Mouse (Mus musculus) cerebellum, adult 2 months (tissue): Measurements from ENCODE around the gene Krt84. TPM values are rescaled to one million over a fixed set of nuclear protein-coding genes. Genes with fewer than 3 reads are reported as not detected.

Source experiments
- DNase-seq, 2 experiments: peaks; one replicate each; pipeline ENCODE4 v3.0.0; 2021
- H3K27ac ChIP-seq: fragments of 200-500 bp; 2 replicates; pipeline ENCODE4 v1.5.1; 2012; ENCODE audit warnings: low read length, control low read depth, inconsistent platforms; ENCODE audit not compliant: insufficient read depth
- H3K27me3 ChIP-seq: fragments of 200-500 bp; 2 replicates; pipeline ENCODE4 v1.6.1; 2012; ENCODE audit warnings: inconsistent platforms, mild to moderate bottlenecking, low read length, moderate library complexity; ENCODE audit not compliant: control insufficient read depth, insufficient read depth
- H3K4me1 ChIP-seq: fragments of 200-500 bp; 2 replicates; pipeline ENCODE4 v1.6.1; 2011; ENCODE audit warnings: low read length; ENCODE audit not compliant: control insufficient read depth, insufficient read depth
- H3K4me3 ChIP-seq: fragments of 200-500 bp; replicated peaks from 2 replicates; pipeline ENCODE3; 2011; ENCODE audit warnings: mild to moderate bottlenecking, low read depth, low read length, control low read depth; ENCODE audit not compliant: insufficient read depth
- CTCF ChIP-seq: fragments of 200-500 bp; IDR thresholded peaks from 2 replicates; pipeline ENCODE4 v1.5.1; 2011; ENCODE audit warnings: low read depth, mild to moderate bottlenecking, control low read depth, low read length, moderate library complexity, borderline replicate concordance; ENCODE audit not compliant: insufficient read depth
- POLR2A ChIP-seq: fragments of 200-500 bp; IDR thresholded peaks from 2 replicates; pipeline ENCODE4 v1.6.1; 2011; ENCODE audit warnings: low read length, control low read depth, borderline replicate concordance; ENCODE audit not compliant: insufficient read depth
- WGBS: fragments of 180-500 bp; shearing (Covaris S2); methylation state at CpG from one replicate; pipeline ENCODE4 v1.1.7; 2018; 5-methylcytosine and 5-hydroxymethylcytosine counted together
- polyA plus RNA-seq: library from polyadenylated mRNA; depleted of rRNA; stranded (reverse); fragments of >200 nt; gene quantifications from 2 replicates; pipeline ENCODE4 v1.2.3, GENCODE M21; 2012

Gene Krt84
- polyA plus RNA-seq, 1 experiment, result not detected

GRCm38 (mm10) chr15:101552188-101552587 lies 19.6 kb upstream of the Krt84 start:
- WGBS, result 68% methylated on average over 8 of the region's 8 CpGs
- Histone ChIP-seq H3K27ac (no peak overlapping the region), H3K4me1 (no peaks in the 10 kb centered on the region), H3K27me3 (no peaks in the 10 kb centered on the region), H3K4me3 (no peak overlapping the region)
- DNase-seq, result no peak
- TF ChIP-seq CTCF (no peak), POLR2A (no peak)

- TF ChIP-seq POLR2A (no peak), CTCF (no peak)
- Histone ChIP-seq H3K4me3 (no peak within 1 kb of the TSS), H3K4me1 (no peaks in the 10 kb centered on the region), H3K27ac (no peak within 1 kb of the TSS), H3K27me3 (no peaks in the 10 kb centered on the region)
- DNase-seq, result no peak
- 76% methylated on average over 7 of the region's 7 CpGs for WGBS
Measured at GRCm38 (mm10) chr15:101550567-101550966, 17.9 kb upstream of the Krt84 start, which contains the start of gene Krt82. Gene Krt82 (minus strand): TSS chr15:101550667.

GRCm38 (mm10) chr15:101544478-101544877 lies 11.9 kb upstream of the Krt84 start:
- no peak for DNase-seq
- TF ChIP-seq POLR2A, result no peak
- TF ChIP-seq CTCF, result no peak
- 59% methylated on average over 3 of the region's 3 CpGs for WGBS
- H3K4me1 ChIP-seq, result no peaks in the 10 kb centered on the region
- H3K27ac ChIP-seq, result no peak overlapping the region
- no peak overlapping the region for H3K4me3 ChIP-seq
- no peaks in the 10 kb centered on the region for H3K27me3 ChIP-seq

GRCm38 (mm10) chr15:101542543-101542942 lies 9.9 kb upstream of the Krt84 start:
- no peaks in the 10 kb centered on the region for H3K27me3 ChIP-seq
- DNase-seq, result no peak
- H3K4me1 ChIP-seq, result no peaks in the 10 kb centered on the region
- no peak overlapping the region for H3K27ac ChIP-seq
- no peak overlapping the region for H3K4me3 ChIP-seq
- 40% methylated on average over 9 of the region's 9 CpGs for WGBS
- TF ChIP-seq CTCF, result no peak
- TF ChIP-seq POLR2A, result no peak

- no peak overlapping the region for H3K4me3 ChIP-seq
- no peaks in the 10 kb centered on the region for H3K27me3 ChIP-seq
- DNase-seq, result no peak
- H3K27ac ChIP-seq, result no peak overlapping the region
- no peaks in the 10 kb centered on the region for H3K4me1 ChIP-seq
- TF ChIP-seq CTCF (no peak), POLR2A (no peak)
- WGBS, result 70% methylated on average over 4 of the region's 4 CpGs
Measured at GRCm38 (mm10) chr15:101538580-101538900, 5.9 kb upstream of the Krt84 start.

GRCm38 (mm10) chr15:101537864-101538579 lies 5.4 kb upstream of the Krt84 start:
- Histone ChIP-seq H3K27ac (no peak overlapping the region), H3K27me3 (no peaks in the 10 kb centered on the region), H3K4me1 (no peaks in the 10 kb centered on the region), H3K4me3 (no peak overlapping the region)
- no peak for DNase-seq
- TF ChIP-seq POLR2A, result no peak
- no peak for TF ChIP-seq CTCF
- 35% methylated on average over 7 of the region's 7 CpGs for WGBS

GRCm38 (mm10) chr15:101536054-101536850 lies 3.6 kb upstream of the Krt84 start:
- no peaks in the 10 kb centered on the region for H3K27me3 ChIP-seq
- 54% methylated on average over 9 of the region's 9 CpGs for WGBS
- no peaks in the 10 kb centered on the region for H3K4me1 ChIP-seq
- DNase-seq, result no peak
- TF ChIP-seq CTCF (no peak), POLR2A (no peak)
- H3K27ac ChIP-seq, result no peak overlapping the region
- H3K4me3 ChIP-seq, result no peak overlapping the region
